Mouse (Mus musculus): ENCODE measurements at regions not wholly inside any gene's neighbourhood (a gene's known extent, or its start where the extent isn't known, plus 50 kb on each side); places are given as distances from the start of the nearest gene placed in this dataset.

- DNase-seq, result no peak
- intact Hi-C loops (cut with DNase I), result no loop called here
Observed at GRCm38 (mm10) chr12:98045784-98046458, 213.3 kb downstream of the Galc start.

GRCm38 (mm10) chr12:98043436-98043835, 215.8 kb downstream of the Galc start:
- intact Hi-C loops (cut with DNase I), result no loop called here
- no peak for DNase-seq

- intact Hi-C loops (cut with DNase I), result no loop called here
- no peak for DNase-seq
Observed at GRCm38 (mm10) chr12:98039677-98040076, 219.6 kb downstream of the Galc start.

GRCm38 (mm10) chr12:98023655-98024054, 235.6 kb downstream of the Galc start:
- peak in 1 of 2 experiments; percentile 3 for DNase-seq
- intact Hi-C loops (cut with DNase I), result no loop called here

GRCm38 (mm10) chr12:98014607-98015278, 244.5 kb downstream of the Galc start:
- intact Hi-C loops (cut with DNase I), result no loop called here
- no peak for DNase-seq

- intact Hi-C loops (cut with DNase I), result no loop called here
Observed at GRCm38 (mm10) chr12:98009175-98009574, 250.1 kb downstream of the Galc start.

GRCm38 (mm10) chr12:98005671-98006469, 253.4 kb downstream of the Galc start:
- intact Hi-C loops (cut with DNase I), result no loop called here
- no peak for DNase-seq

More at GRCm38 (mm10) chr12:98009175-98009574, 250.1 kb downstream of the Galc start:
- no peak for DNase-seq

- intact Hi-C loops (cut with DNase I), result no loop called here
- DNase-seq, result no peak
Observed at GRCm38 (mm10) chr12:98002217-98002616, 257.0 kb downstream of the Galc start.

- no peak for DNase-seq
- intact Hi-C loops (cut with DNase I), result no loop called here
Observed at GRCm38 (mm10) chr12:97994884-97995283, 264.4 kb downstream of the Galc start.

- intact Hi-C loops (cut with DNase I), result no loop called here
- DNase-seq, result no peak
Observed at GRCm38 (mm10) chr12:97993937-97994336, 265.3 kb downstream of the Galc start.

GRCm38 (mm10) chr12:97983390-97983789, 275.9 kb downstream of the Galc start:
- DNase-seq, result no peak
- intact Hi-C loops (cut with DNase I), result no loop called here

- intact Hi-C loops (cut with DNase I), result no loop called here
- DNase-seq, result no peak
Observed at GRCm38 (mm10) chr12:97978668-97979067, 280.6 kb downstream of the Galc start.

- DNase-seq, result no peak
- intact Hi-C loops (cut with DNase I), result no loop called here
Observed at GRCm38 (mm10) chr12:97978178-97978651, 281.0 kb downstream of the Galc start.

- no peak for DNase-seq
- intact Hi-C loops (cut with DNase I), result no loop called here
Observed at GRCm38 (mm10) chr12:97977633-97978032, 281.6 kb downstream of the Galc start.

GRCm38 (mm10) chr12:97973909-97974510, 285.2 kb downstream of the Galc start:
- no peak for DNase-seq
- intact Hi-C loops (cut with DNase I), result no loop called here

GRCm38 (mm10) chr12:97957201-97957600, 302.1 kb downstream of the Galc start:
- intact Hi-C loops (cut with DNase I), result no loop called here
- no peak for DNase-seq

GRCm38 (mm10) chr12:97953336-97953735, 305.9 kb downstream of the Galc start:
- intact Hi-C loops (cut with DNase I), result no loop called here
- DNase-seq, result no peak

GRCm38 (mm10) chr12:97952204-97952603, 307.1 kb downstream of the Galc start:
- intact Hi-C loops (cut with DNase I), result no loop called here
- DNase-seq, result no peak

GRCm38 (mm10) chr12:97950072-97950471, 309.2 kb downstream of the Galc start:
- intact Hi-C loops (cut with DNase I), result no loop called here
- no peak for DNase-seq

GRCm38 (mm10) chr12:97947421-97947820, 311.8 kb downstream of the Galc start:
- intact Hi-C loops (cut with DNase I), result no loop called here
- no peak for DNase-seq

- DNase-seq, result no peak
- intact Hi-C loops (cut with DNase I), result no loop called here
Observed at GRCm38 (mm10) chr12:97938361-97938760, 320.9 kb downstream of the Galc start.
